In genomic region chr11:95617785-95618465, GRCm38 (mm10) we compare ENCODE assay signal across 11 mouse cellular contexts. TPM values are rescaled to one million over a fixed set of nuclear protein-coding genes. Genes with fewer than 3 reads are reported as not detected.
DNase-seq lines count a peak whose midpoint lies in the region; ATAC-seq lines count a peak whose summit lies in the region.
"Had no signal": no experiment of that assay in that cellular context is flagged by ENCODE, and none has a peak within 500 bp of the region (broad histone marks: within the 10 kb centered on the region; RNA-seq: fewer than 3 reads in every experiment).

No protein-coding gene starts in this region.

- WGBS in neural tube, embryonic 14.5 days, result 35% methylated on average over 19 of the region's 19 CpGs

- H3K4me3 ChIP-seq in neural tube, embryonic 14.5 days (ENCODE audit: low read depth, low read length), result no peak overlapping the region
- H3K4me3 ChIP-seq: heart, adult 2 months; limb, embryonic 12.5 days had no signal

- 0 out of 2 replicates have a peak overlapping the region, but pooled peaks have one; percentile 4 for H3K4me2 ChIP-seq in neural tube, embryonic 14.5 days (ENCODE audit: low read depth, low read length)
- H3K4me2 ChIP-seq: limb, embryonic 12.5 days had no signal

- peaks cover 9% of the 10 kb centered on the region; the same call in 1 of the 2 replicates for H3K4me1 ChIP-seq in neural tube, embryonic 14.5 days (ENCODE audit: control insufficient read depth, insufficient read depth, low read length)

- H3K36me3 ChIP-seq in neural tube, embryonic 14.5 days (ENCODE audit: control insufficient read depth, insufficient read depth, low read length), result no peaks in the 10 kb centered on the region
- H3K36me3 ChIP-seq: limb, embryonic 12.5 days had no signal

- no peaks in the 10 kb centered on the region for H3K9me3 ChIP-seq in neural tube, embryonic 14.5 days (ENCODE audit: control insufficient read depth, low read length)
- H3K9me3 ChIP-seq: limb, embryonic 12.5 days had no signal

- H3K27ac ChIP-seq in neural tube, embryonic 14.5 days (ENCODE audit: low read depth, low read length), result peak overlapping the region; percentile 71
- H3K27ac ChIP-seq: heart, adult 2 months; limb, embryonic 12.5 days had no signal

- ATAC-seq in neural tube, embryonic 14.5 days (ENCODE audit: low read depth), result no peak; the same call in 1 of the 2 replicates
- ATAC-seq in erythroblast, adult 5-6 weeks (replicated peaks; ENCODE audit: low FRiP score, poor library complexity, severe bottlenecking), result no peak

- intact Hi-C loops in heart, postnatal 25 days (cut with DNase I), result no loop called here
- intact Hi-C loops in gastrocnemius, postnatal 14 days (cut with DNase I; ENCODE audit: low total_unique reads), result no loop called here

- H3K9ac ChIP-seq in neural tube, embryonic 14.5 days (replicated peaks; ENCODE audit: low read depth, low read length), result no peak overlapping the region
- H3K9ac ChIP-seq: limb, embryonic 12.5 days had no signal

- peak; percentile 84 for DNase-seq in heart, adult 11 months
- no peak for DNase-seq in heart, postnatal 25 days (ENCODE audit: low spot score)
- DNase-seq in adrenal gland, postnatal 10 days, result peak; percentile 77
- peak; percentile 66 for DNase-seq in gastrocnemius, postnatal 14 days
- DNase-seq in liver, result no peak
- no peak for DNase-seq in natural killer cell, adult 2 months (ENCODE audit: low spot score in 2 of 2)

- H3K27me3 ChIP-seq in neural tube, embryonic 14.5 days (ENCODE audit: control insufficient read depth, insufficient read depth, low read length), result no peaks in the 10 kb centered on the region

RNA-seq across cellular contexts. Expression of gene Ngfr, which starts 30.4 kb away (rescaled TPM):
- under 1 TPM; 0.44 to 0.70 TPM for total RNA-seq in heart, postnatal 25 days (2021)
- total RNA-seq in adrenal gland, postnatal 10 days (2021), result 10 to 100 TPM; 12.6 to 23.8 TPM
- total RNA-seq in gastrocnemius, postnatal 14 days (2021), result 1 to 10 TPM; 1.5 to 4.3 TPM
- 40.8 and 73.9 TPM in 2 replicates for polyA plus RNA-seq in neural tube, embryonic 14.5 days (2014; fragmentation: Nextera tagmentation; extraction: Ambion mirVana)
- not detected in 2 replicates for total RNA-seq in erythroblast, adult 5-6 weeks (2015; ENCODE audit: low replicate concordance)
- not detected in 2 replicates for total RNA-seq in erythroblast, adult 5-6 weeks (2017; ENCODE audit: low replicate concordance)
- total RNA-seq: CH12.LX had no signal

RNA-seq across cellular contexts. Expression of gene Phb, which starts 48.8 kb away (rescaled TPM):
- 100 to 1,000 TPM; 384 to 423 TPM for total RNA-seq in heart, postnatal 25 days (2021)
- 100 to 1,000 TPM; 341 to 361 TPM for total RNA-seq in adrenal gland, postnatal 10 days (2021)
- 100 to 1,000 TPM; 149 to 153 TPM for total RNA-seq in gastrocnemius, postnatal 14 days (2021)
- polyA plus RNA-seq in neural tube, embryonic 14.5 days (2014; fragmentation: Nextera tagmentation; extraction: Ambion mirVana), result 183 and 185 TPM in 2 replicates
- 21.9 and 30.6 TPM in 2 replicates for total RNA-seq in erythroblast, adult 5-6 weeks (2015; ENCODE audit: low replicate concordance)
- 14.2 and 20.3 TPM in 2 replicates for total RNA-seq in erythroblast, adult 5-6 weeks (2017; ENCODE audit: low replicate concordance)

Comparison
In these comparisons a context has a peak if more than half of its experiments do, and no peak if none do; other contexts are left out.
1. DNase-seq: peak in heart, adult 11 months (single experiment), adrenal gland, postnatal 10 days (single experiment) and gastrocnemius, postnatal 14 days (single experiment); none in heart, postnatal 25 days (single experiment), liver (single experiment) and natural killer cell, adult 2 months (0 of 2).
2. RNA of gene Phb, which starts 48.8 kb away (total RNA-seq): 384 to 423 TPM in heart, postnatal 25 days, 341 to 361 TPM in adrenal gland, postnatal 10 days and 149 to 153 TPM in gastrocnemius, postnatal 14 days; 14.2 to 30.6 TPM in erythroblast, adult 5-6 weeks; every median in the first group is over 4 times any median in the second.